Mouse (Mus musculus) limb, embryonic 12.5 days (tissue): ENCODE measurements around the gene Fam214b. TPM values are rescaled to one million over a fixed set of nuclear protein-coding genes. Genes with fewer than 3 reads are reported as not detected.
A peak's percentile ranks its signal among the peaks of the same experiment; 100 is the strongest.

Experiments
- ATAC-seq: fragments of 200-750 bp; cut with Nextera tagmentation; 2 replicates; pipeline ENCODE4 v1.8.0; 2017; ENCODE audit warnings: low read depth, moderate TSS enrichment; ENCODE audit not compliant: insufficient number of reproducible peaks, insufficient read depth, low FRiP score, low TSS enrichment
- H3K27ac ChIP-seq: fragments of 300-500 bp; sonication (generic); 2 replicates; pipeline ENCODE4 v1.5.1; 2016; ENCODE audit warnings: mild to moderate bottlenecking, moderate library complexity
- H3K27me3 ChIP-seq: fragments of 300-500 bp; sonication (generic); 2 replicates; pipeline ENCODE4 v1.6.1; 2016; ENCODE audit warnings: mild to moderate bottlenecking, moderate library complexity
- H3K36me3 ChIP-seq: fragments of 300-500 bp; sonication (generic); 2 replicates; pipeline ENCODE4 v1.6.1; 2016; ENCODE audit warnings: mild to moderate bottlenecking, moderate library complexity
- H3K4me1 ChIP-seq: fragments of 300-500 bp; sonication (generic); replicated peaks from 2 replicates; pipeline ENCODE4 v1.6.1; 2016
- H3K4me2 ChIP-seq: fragments of 300-500 bp; sonication (generic); 2 replicates; pipeline ENCODE4 v1.6.1; 2016; ENCODE audit warnings: mild to moderate bottlenecking, moderate library complexity
- H3K4me3 ChIP-seq: fragments of 300-500 bp; sonication (generic); replicated peaks from 2 replicates; pipeline ENCODE4 v1.5.1; 2016; ENCODE audit warnings: mild to moderate bottlenecking
- H3K9ac ChIP-seq: fragments of 300-500 bp; sonication (generic); replicated peaks from 2 replicates; pipeline ENCODE4 v1.6.1; 2016; ENCODE audit warnings: mild to moderate bottlenecking, moderate library complexity
- H3K9me3 ChIP-seq: fragments of 300-500 bp; sonication (generic); 2 replicates; pipeline ENCODE4 v1.6.1; 2016; ENCODE audit warnings: mild to moderate bottlenecking, moderate library complexity
- WGBS: fragments of 180-500 bp; shearing (Covaris S2); methylation state at CpG from one replicate; pipeline ENCODE4 v1.1.7; 2016; 5-methylcytosine and 5-hydroxymethylcytosine counted together
- polyA plus RNA-seq: library from polyadenylated mRNA; unstranded; fragments of >200 nt; fragmentation: Nextera tagmentation; extraction: Ambion mirVana; gene quantifications from 2 replicates; pipeline ENCODE4 v1.2.1, GENCODE M21; 2016

The Fam214b gene
- polyA plus RNA-seq: 12.1 and 13.4 TPM in 2 replicates

DNA sequence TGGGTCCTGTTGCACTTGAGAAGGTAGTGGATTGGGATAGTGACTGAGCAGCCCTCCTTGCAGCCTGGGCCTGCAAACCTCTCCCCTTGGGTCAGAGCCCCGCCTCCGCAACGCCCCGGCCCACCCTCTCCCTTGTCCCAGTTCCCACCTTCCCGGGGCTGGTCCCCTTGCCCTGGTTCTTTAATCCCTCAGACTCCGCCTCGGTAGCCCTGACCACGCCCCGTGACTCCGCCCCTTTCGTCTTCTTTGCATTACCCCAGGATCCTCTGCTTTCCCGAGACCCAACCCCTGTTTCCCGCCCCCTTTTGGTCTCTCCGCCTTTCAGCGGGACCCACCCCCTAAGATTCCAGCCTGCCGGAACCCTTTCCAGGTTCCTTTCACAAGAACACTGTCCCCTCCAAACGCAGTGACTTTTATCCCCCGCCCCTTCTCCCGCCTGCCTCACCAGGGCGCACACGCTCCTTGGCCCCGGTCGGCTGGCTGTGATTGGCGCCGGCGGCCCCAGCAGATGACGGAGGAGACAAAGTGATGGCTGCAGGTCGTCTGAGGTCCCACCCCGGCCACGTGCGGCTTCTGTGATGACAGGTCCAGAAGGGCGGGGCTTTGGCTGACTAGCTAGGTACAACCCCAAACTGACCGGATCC is at the start of gene Fam214b:
Gene Fam214b, minus strand, starts transcription at position 562 of the 644 bp plus-strand sequence.
- Histone ChIP-seq H3K4me2 (peak within 1 kb of the TSS; percentile 73), H3K4me1 (peaks cover 26% of the 10 kb centered on the region), H3K27ac (peak within 1 kb of the TSS; percentile 41), H3K4me3 (peak within 1 kb of the TSS; percentile 49), H3K9me3 (no peaks in the 10 kb centered on the region), H3K9ac (peak within 1 kb of the TSS; percentile 50; the same call in 1 of the 2 replicates), H3K27me3 (no peaks in the 10 kb centered on the region), H3K36me3 (no peaks in the 10 kb centered on the region)
- peak; percentile 93 for ATAC-seq
- under 1% methylated on average over 33 of the region's 33 CpGs for WGBS

GRCm38 (mm10) chr4:43091183-43091582 is 45.2 kb upstream of the Fam214b start:
- Histone ChIP-seq H3K4me2 (no peak overlapping the region), H3K4me1 (no peaks in the 10 kb centered on the region), H3K9me3 (no peaks in the 10 kb centered on the region), H3K36me3 (no peaks in the 10 kb centered on the region), H3K27me3 (no peaks in the 10 kb centered on the region), H3K9ac (no peak overlapping the region), H3K27ac (no peak overlapping the region), H3K4me3 (no peak overlapping the region)
- no peak for ATAC-seq
- WGBS: 78% methylated on average over 4 of the region's 4 CpGs

DNA sequence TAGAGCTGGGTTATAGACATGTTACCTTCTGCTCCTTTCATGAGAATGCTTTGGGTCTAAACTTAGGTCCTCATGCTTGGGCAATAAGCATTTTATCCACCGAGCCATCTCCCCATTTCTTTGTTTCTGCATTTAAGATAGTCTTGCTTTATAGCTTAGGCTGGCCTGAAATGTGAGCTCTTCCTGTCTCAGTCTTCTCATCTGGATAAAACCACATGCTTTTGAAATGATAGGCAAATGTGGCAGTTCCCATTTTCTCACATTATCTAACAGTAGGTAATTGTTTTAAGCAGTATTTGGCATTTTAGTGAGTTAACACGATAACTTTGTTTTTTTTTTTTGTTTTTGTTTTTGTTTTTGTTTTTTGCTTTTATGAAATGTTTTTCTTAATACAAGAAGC is 43.9 kb upstream of the Fam214b start:
- Histone ChIP-seq H3K4me1 (no peaks in the 10 kb centered on the region), H3K9me3 (no peaks in the 10 kb centered on the region), H3K4me3 (no peak overlapping the region), H3K4me2 (no peak overlapping the region), H3K36me3 (no peaks in the 10 kb centered on the region), H3K9ac (no peak overlapping the region), H3K27ac (no peak overlapping the region), H3K27me3 (no peaks in the 10 kb centered on the region)
- ATAC-seq: no peak
- WGBS: 90% methylated on average over 2 of the region's 2 CpGs

GRCm38 (mm10) chr4:43082458-43082857 is 36.4 kb upstream of the Fam214b start:
- no peak for ATAC-seq
- Histone ChIP-seq H3K27me3 (no peaks in the 10 kb centered on the region), H3K9me3 (no peaks in the 10 kb centered on the region), H3K36me3 (no peaks in the 10 kb centered on the region), H3K4me3 (no peak overlapping the region), H3K4me2 (no peak overlapping the region), H3K9ac (no peak overlapping the region), H3K4me1 (no peaks in the 10 kb centered on the region), H3K27ac (no peak overlapping the region)
- 84% methylated on average over 2 of the region's 2 CpGs for WGBS

DNA sequence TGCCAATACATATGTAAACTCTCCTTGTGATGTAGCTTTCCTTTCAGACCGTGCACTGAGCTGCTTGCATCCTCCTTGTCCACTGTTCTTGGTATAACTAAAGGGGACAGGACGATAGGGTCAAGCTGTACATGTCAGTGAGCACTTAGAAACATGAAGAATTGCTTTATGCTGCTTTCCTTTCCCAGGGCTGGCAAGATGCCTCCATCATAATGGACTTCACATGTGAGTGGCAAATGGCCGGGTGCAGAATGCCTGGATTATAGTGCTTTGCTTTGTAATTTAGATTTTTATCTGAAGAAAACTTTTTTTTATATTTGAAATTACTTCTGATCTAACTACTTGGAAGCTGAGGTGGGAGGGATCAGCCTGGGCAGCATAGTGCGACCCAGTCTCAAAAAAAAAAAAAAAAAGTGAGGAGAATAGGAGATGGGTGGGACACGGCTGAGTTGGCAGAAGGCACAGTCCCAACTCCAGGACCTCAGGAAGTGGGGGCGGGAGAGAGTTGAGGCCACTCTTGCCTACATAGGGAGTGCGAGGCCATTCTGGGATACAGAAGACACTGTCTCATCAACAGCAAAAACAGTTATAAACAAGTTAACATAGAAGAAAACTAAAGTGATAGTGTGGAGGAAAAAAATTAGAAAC is 32.2 kb upstream of the Fam214b start:
- Histone ChIP-seq H3K4me3 (no peak overlapping the region), H3K9ac (no peak overlapping the region), H3K4me2 (no peak overlapping the region), H3K27me3 (no peaks in the 10 kb centered on the region), H3K9me3 (no peaks in the 10 kb centered on the region), H3K36me3 (no peaks in the 10 kb centered on the region), H3K27ac (no peak overlapping the region), H3K4me1 (no peaks in the 10 kb centered on the region)
- 62% methylated on average over 7 of the region's 7 CpGs for WGBS
- no peak for ATAC-seq

DNA sequence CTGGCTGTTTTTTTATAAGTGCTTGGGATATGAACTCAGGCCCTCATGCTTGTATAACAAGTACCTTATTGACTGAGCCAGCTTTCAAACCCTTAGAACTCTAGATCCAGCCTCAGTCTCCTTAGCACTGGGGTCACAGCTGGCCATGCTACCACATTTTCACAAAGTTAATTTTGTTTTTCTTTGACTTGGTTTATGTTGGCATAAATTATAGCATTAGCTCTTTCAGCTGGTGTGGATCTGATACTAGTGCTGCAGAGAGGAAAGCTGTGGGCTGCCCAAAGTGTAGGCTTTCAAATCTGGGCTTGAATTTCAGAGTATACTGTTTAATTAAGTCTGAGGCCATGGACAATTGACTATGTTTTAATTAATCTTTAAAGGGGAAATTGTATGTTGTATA is 28.9 kb upstream of the Fam214b start:
- no peaks in the 10 kb centered on the region for H3K9me3 ChIP-seq
- no peaks in the 10 kb centered on the region for H3K27me3 ChIP-seq
- H3K9ac ChIP-seq: no peak overlapping the region
- no peaks in the 10 kb centered on the region for H3K4me1 ChIP-seq
- no peak for ATAC-seq
- no peaks in the 10 kb centered on the region for H3K36me3 ChIP-seq
- H3K4me3 ChIP-seq: no peak overlapping the region
- H3K4me2 ChIP-seq: no peak overlapping the region
- H3K27ac ChIP-seq: no peak overlapping the region

GRCm38 (mm10) chr4:43065471-43065870 is 19.5 kb upstream of the Fam214b start:
- no peak overlapping the region for H3K4me2 ChIP-seq
- no peak overlapping the region for H3K27ac ChIP-seq
- ATAC-seq: no peak
- H3K9me3 ChIP-seq: no peaks in the 10 kb centered on the region
- H3K4me1 ChIP-seq: no peaks in the 10 kb centered on the region
- no peaks in the 10 kb centered on the region for H3K36me3 ChIP-seq
- H3K27me3 ChIP-seq: peaks cover 12% of the 10 kb centered on the region
- H3K9ac ChIP-seq: no peak overlapping the region
- WGBS: 93% methylated on average over 4 of the region's 4 CpGs
- no peak overlapping the region for H3K4me3 ChIP-seq

DNA sequence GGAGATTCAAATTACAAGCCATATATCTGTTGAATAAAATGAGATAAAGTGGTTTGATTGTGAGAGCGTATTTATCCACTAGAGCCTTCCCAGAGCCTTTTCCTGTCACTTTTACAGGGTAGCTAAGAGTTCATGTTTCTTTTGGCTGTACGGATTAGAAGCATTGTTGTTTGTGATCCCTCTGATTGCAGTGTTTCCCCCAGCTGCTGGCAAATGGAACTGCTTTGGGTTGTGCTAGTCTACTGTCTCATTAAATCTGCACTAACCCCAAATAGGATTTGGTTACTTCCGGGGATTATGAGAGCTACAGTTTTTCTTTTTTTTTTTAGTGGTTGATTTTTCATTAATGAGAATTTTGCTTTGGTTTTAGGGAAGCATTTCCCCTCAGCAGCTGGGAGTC is 14.3 kb upstream of the Fam214b start:
- H3K27ac ChIP-seq: no peak overlapping the region
- H3K27me3 ChIP-seq: peaks cover 41% of the 10 kb centered on the region
- no peaks in the 10 kb centered on the region for H3K9me3 ChIP-seq
- WGBS: 62% methylated on average over 3 of the region's 3 CpGs
- ATAC-seq: no peak
- H3K36me3 ChIP-seq: no peaks in the 10 kb centered on the region
- no peak overlapping the region for H3K4me3 ChIP-seq
- no peak overlapping the region for H3K9ac ChIP-seq
- H3K4me2 ChIP-seq: no peak overlapping the region
- H3K4me1 ChIP-seq: 0 out of 2 replicates have a peak, but pooled peaks cover 3% of the 10 kb centered on the region

GRCm38 (mm10) chr4:43059697-43060096 is 13.7 kb upstream of the Fam214b start:
- H3K27ac ChIP-seq: no peak overlapping the region
- no peak for ATAC-seq
- WGBS: 43% methylated on average over 3 of the region's 3 CpGs
- peak overlapping the region; percentile 66 for H3K4me3 ChIP-seq
- no peaks in the 10 kb centered on the region for H3K9me3 ChIP-seq
- no peaks in the 10 kb centered on the region for H3K36me3 ChIP-seq
- peaks cover 41% of the 10 kb centered on the region for H3K27me3 ChIP-seq
- H3K4me1 ChIP-seq: 0 out of 2 replicates have a peak, but pooled peaks cover 3% of the 10 kb centered on the region
- H3K4me2 ChIP-seq: peak overlapping the region; percentile 93
- H3K9ac ChIP-seq: no peak overlapping the region

GRCm38 (mm10) chr4:43058753-43059654 is 13.0 kb upstream of the Fam214b start, which contains the start of gene Unc13b:
Gene Unc13b (plus strand): TSS chr4:43058953.
- H3K4me2 ChIP-seq: peak within 1 kb of the TSS; percentile 93
- peak within 1 kb of the TSS; percentile 56 for H3K9ac ChIP-seq
- peaks cover 41% of the 10 kb centered on the region for H3K27me3 ChIP-seq
- H3K36me3 ChIP-seq: no peaks in the 10 kb centered on the region
- no peaks in the 10 kb centered on the region for H3K9me3 ChIP-seq
- WGBS: 1% methylated on average over 88 of the region's 90 CpGs
- peak; percentile 94 for ATAC-seq
- peak within 1 kb of the TSS; percentile 66 for H3K4me3 ChIP-seq
- H3K27ac ChIP-seq: no peak within 1 kb of the TSS
- 0 out of 2 replicates have a peak, but pooled peaks cover 3% of the 10 kb centered on the region for H3K4me1 ChIP-seq

GRCm38 (mm10) chr4:43058392-43058752 is 12.4 kb upstream of the Fam214b start:
- Histone ChIP-seq H3K36me3 (no peaks in the 10 kb centered on the region), H3K4me1 (0 out of 2 replicates have a peak, but pooled peaks cover 3% of the 10 kb centered on the region), H3K27ac (no peak overlapping the region), H3K9ac (no peak overlapping the region), H3K9me3 (no peaks in the 10 kb centered on the region), H3K4me2 (peak overlapping the region; percentile 93), H3K4me3 (peak overlapping the region; percentile 66), H3K27me3 (peaks cover 41% of the 10 kb centered on the region)
- 22% methylated on average over 8 of the region's 8 CpGs for WGBS
- no peak for ATAC-seq
